Mouse (Mus musculus) cerebellum, adult 11 months (tissue): ENCODE results near the gene Ppara.

Experiments used
- DNase-seq: peaks from one replicate; pipeline ENCODE4 v3.0.0; 2022

Ppara gene

DNA sequence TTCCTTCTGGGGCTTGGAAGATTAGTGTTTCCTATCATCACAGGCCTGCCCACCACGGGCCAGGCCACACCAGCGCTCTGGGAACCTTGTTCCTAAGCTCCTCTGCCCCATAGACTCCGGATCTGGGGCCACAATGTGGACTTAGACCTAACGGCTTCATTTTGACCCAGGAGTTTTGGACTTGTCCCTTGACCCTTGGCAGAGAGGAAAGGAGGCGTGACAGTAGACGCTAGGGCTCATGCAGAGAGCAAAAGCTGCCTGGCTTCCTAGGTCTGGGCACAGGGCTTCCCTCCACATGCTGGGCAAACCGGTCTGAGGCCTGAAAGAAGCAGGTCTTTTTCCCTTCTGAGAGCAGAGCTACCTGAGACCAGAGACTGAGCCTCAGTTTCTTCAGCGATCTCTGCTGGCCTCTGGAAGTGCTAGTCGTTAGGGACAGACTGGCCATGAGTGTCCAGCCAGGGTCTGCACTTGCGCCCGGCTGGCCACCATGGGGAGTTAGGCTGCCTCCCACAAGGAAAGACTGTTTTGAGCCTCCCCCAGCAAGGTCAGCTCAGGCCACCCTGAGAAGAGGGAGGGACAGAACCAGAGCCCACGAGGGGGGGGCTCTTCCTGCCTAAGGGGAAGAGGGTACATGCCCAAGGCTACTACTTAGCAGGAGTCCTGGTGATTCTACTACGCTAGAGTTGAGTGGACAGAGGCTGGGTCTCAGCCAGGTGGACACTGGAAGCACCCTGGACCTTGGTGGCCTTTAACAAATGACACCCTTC, 29.0 kb upstream of the Ppara start:
- peak; percentile 28 for DNase-seq

GRCm38 (mm10) chr15:85706527-85706926, 28.3 kb upstream of the Ppara start:
- DNase-seq: no peak

DNA sequence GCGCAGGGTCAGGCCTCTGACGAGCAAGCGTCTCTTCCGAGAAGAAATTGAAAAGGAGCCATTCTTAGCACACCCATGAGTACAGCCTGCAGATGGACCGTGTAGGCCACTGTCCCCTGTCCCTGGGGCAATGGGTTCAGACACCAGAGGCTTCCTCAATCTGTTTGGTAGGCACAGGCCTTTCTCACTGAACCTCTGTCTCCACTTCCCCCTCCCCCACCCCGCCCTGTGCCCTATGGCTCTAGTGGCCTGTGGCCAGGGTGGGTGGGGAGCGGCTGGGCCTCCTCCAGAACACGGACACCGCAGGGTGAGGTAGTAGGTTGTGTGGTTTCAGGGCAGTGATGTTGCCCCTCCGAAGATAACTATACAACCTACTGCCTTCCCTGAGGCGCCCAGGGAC, 27.8 kb upstream of the Ppara start:
- DNase-seq: peak; percentile 42

- DNase-seq: no peak
Observed at GRCm38 (mm10) chr15:85707458-85708030, 27.2 kb upstream of the Ppara start.

DNA sequence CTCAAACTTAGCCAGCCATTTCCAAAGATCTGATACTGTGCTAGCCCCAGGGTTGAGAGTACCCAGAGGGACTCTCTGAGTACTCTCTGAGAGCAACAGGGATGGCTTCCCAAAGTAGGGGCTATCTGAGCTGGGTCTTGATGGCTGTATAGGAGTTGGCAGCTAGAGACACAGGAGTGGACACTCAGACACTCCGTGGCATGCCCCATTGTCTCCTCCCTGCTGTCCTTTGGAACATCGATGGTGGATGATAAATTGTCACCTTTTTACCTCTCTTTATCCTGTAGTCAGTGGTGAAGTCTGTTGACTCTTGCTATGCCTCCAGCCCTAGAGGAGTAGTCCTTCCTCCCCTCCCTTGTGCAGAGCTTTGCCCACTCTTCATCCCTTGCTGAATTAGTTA, 26.6 kb upstream of the Ppara start:
- peak; percentile 25 for DNase-seq

- peak; percentile 43 for DNase-seq
Observed at GRCm38 (mm10) chr15:85708843-85709242, 25.9 kb upstream of the Ppara start.

- peak; percentile 89 for DNase-seq
Observed at GRCm38 (mm10) chr15:85709268-85709973, 25.4 kb upstream of the Ppara start.

GRCm38 (mm10) chr15:85710179-85710578, 24.6 kb upstream of the Ppara start:
- peak; percentile 87 for DNase-seq

GRCm38 (mm10) chr15:85710641-85711580, 23.9 kb upstream of the Ppara start:
- DNase-seq: peak; percentile 32

- DNase-seq: no peak
Observed at GRCm38 (mm10) chr15:85712565-85713168, 22.1 kb upstream of the Ppara start.

DNA sequence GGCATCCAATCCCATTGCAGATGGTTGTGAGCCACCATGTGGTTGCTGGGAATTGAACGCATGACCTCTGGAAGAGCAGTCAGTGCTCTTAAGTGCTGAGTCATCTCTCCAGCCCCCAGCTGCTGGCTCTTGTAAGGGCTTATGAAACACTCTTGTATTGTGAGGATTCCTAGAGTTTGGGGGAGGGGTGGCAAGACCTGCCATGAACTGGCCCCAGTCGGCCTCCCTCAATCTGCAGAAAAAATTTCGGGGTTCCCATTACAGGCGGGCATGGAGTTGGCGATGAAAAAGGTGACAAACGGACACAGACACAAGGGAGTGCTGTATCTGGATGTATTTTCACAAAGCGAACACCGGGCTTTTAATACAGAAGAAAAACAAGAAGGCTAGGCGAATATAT, 21.4 kb upstream of the Ppara start:
- DNase-seq: no peak

DNA sequence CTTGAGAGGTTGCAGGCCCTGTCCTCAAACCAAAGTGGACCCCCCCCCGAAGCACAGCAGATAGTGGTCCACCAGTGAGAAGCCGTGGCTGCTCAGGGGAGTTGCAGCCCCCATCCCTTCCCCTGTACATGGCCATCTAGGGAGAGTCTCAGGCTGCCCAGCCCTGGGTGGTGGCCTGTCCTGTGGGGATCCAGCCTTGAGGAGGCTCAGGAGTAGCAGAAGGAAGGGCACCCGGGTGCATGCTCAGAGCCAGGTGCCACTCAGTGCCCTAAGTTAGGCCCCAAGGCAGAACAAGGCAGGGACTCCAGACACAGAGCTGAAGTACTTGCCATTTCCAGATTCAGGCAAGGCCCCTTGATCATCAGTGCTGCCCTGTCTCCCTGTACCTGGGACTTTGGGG, 19.7 kb upstream of the Ppara start:
- no peak for DNase-seq

DNA sequence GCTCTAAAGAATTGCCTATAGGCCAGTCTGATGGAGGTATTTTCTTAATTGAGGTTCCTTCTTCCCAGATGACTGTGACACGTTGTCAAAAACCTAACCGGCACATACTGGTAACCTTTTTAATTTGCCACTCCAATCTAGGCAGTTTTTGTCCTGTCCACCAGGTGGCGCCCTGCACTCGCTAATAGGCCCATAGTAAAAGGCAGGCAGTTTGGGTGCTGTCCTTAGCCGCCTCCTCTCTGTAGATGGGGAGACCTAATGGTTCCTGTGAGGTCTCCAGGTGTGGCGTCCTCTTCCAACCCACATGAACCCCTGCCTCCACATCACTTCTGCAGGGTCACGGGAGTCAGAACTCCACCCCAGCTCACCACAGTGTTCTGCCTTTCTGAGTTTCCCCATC, 18.7 kb upstream of the Ppara start:
- peak; percentile 80 for DNase-seq

GRCm38 (mm10) chr15:85716591-85716990, 18.2 kb upstream of the Ppara start:
- no peak for DNase-seq

GRCm38 (mm10) chr15:85717008-85717407, 17.8 kb upstream of the Ppara start:
- DNase-seq: no peak

GRCm38 (mm10) chr15:85717800-85718199, 17.0 kb upstream of the Ppara start:
- DNase-seq: no peak

DNA sequence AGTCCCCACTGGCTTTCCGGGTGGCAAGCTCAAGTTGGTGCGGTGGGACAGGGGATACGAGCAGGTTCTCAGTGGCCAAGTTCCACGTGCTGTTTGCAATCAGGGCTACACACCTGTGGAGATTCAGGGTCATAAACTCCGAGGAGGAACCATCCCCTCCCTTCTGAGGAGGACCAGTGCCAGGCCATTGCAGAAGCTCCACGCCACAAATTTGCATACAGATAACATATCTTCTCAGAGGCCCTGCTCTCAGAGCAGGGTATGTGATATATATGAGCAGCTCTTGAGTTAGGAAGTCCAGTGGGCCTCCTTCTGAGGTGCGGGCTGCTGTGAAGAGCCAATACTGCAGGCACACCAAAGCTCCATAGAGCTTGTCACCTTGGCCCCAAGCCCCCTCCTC, 15.8 kb upstream of the Ppara start:
- no peak for DNase-seq

DNA sequence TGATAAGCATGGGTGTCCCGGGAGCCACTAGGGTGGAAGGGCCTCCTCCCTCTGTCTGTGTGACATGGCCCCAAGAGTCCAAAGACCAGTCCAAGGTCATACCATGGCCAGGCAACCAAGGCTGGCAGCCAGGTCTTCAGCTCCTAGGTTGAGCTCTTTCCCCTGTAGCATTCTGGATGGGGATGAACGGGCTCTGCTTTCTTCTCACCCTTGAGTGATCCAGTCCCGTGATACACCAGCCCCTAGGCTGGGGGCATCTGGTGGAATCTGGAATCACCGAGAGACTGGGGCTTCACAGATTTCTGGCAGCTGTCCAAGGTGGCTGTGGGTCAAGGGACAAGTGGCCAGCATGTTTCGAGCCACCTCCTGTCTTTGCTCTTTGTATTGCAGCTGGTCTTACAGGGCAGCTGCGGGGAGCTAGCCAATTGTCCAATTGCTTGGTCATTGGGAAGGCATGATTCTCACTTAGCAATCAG, 14.4 kb upstream of the Ppara start:
- DNase-seq: no peak

GRCm38 (mm10) chr15:85724271-85725165, 10.3 kb upstream of the Ppara start:
- DNase-seq: no peak

DNA sequence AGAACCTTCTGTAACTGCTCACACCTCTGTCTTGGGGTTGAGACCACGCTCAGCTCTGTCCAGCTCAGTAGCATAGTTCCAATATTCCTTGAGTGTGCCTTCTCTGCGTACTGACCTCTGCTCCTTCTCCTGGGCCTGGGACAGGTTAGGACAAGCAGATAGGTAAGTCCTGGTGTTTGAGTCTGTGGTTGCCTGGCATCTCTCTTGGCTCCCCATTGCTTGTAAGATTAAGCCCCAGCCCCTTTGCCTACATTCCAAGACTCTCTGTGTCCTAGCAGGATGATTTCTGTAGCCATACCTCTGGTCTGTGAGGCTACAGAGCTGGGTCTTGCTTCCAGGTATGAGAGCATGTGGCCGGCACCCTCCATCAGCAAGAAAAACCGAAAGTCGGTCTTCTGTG, 6.6 kb upstream of the Ppara start:
- no peak for DNase-seq

DNA sequence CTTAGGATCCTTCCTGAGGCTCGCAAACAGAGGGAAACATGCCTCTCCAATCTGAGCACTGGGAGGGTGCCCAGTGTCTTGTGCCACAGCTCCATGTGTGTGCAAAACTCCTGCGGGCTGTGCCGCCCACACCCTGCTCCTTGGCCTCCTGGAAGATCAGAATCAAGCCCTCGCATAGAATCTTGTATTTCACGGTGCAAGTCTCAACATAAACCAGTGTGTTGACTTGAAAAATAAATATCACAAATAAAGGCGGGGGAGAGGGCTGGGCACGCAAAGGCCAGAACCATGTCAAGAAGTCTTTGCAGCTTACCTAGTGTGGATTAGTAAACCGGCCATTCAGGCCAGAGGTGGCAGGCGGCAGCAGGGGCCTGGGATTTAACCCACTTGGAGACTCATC, 5.5 kb upstream of the Ppara start:
- no peak for DNase-seq
